Mouse (Mus musculus): ENCODE results near the gene Vat1. TPM values are rescaled to one million over a fixed set of nuclear protein-coding genes. Genes with fewer than 3 reads are reported as not detected.
A peak's percentile ranks its signal among the peaks of the same experiment; 100 is the strongest.
"Not testable (repeated sequence)": the region's sequence is repeated elsewhere in the genome, so short reads cannot be mapped to it uniquely, and the experiment has no call there.

Vat1 gene
- 100 to 1,000 TPM; 126 TPM for total RNA-seq (2021)
- long read RNA-seq, experiment 1, transcript Vat1-201 (6 exons, 2,766 nt): major isoform, 40 of 43 reads
- long read RNA-seq, experiment 1, partial matches to known transcripts: 2 of 43 reads
- long read RNA-seq, experiment 1, other reads (novel, unspliced or antisense): 1 of 43 reads
- long read RNA-seq, experiment 2, transcript Vat1-201 (6 exons, 2,766 nt): major isoform, 13 of 37 reads
- long read RNA-seq, experiment 2, partial matches to known transcripts: 24 of 37 reads
- long read RNA-seq, experiment 2, other reads (novel, unspliced or antisense): 0 of 37 reads

- peak; percentile 72 to 79 for DNase-seq (ENCODE audit: low spot score in 2 of 2)
These were observed at the start of gene Vat1 for GRCm38 (mm10) chr11:101465869-101466551. TSS of gene Vat1 (minus strand) at chr11:101466230.

GRCm38 (mm10) chr11:101507090-101507489 is 41.1 kb upstream of the Vat1 start:
- no peak for DNase-seq (ENCODE audit: low spot score in 2 of 2)

GRCm38 (mm10) chr11:101506269-101506780 is 40.3 kb upstream of the Vat1 start:
- DNase-seq (ENCODE audit: low spot score in 2 of 2): no peak

GRCm38 (mm10) chr11:101486126-101486525 is 20.1 kb upstream of the Vat1 start:
- DNase-seq (ENCODE audit: low spot score in 2 of 2): no peak

GRCm38 (mm10) chr11:101485509-101486028 is 19.5 kb upstream of the Vat1 start:
- DNase-seq (ENCODE audit: low spot score in 2 of 2): no peak

GRCm38 (mm10) chr11:101484814-101485213 is 18.8 kb upstream of the Vat1 start:
- DNase-seq (ENCODE audit: low spot score in 2 of 2): no peak

- DNase-seq (ENCODE audit: low spot score in 2 of 2): no peak
These were observed 18.2 kb upstream of the Vat1 start for GRCm38 (mm10) chr11:101484245-101484644.

- DNase-seq (ENCODE audit: low spot score in 2 of 2): no peak
These were observed 17.8 kb upstream of the Vat1 start for GRCm38 (mm10) chr11:101483804-101484203.

- no peak for DNase-seq (ENCODE audit: low spot score in 2 of 2)
These were observed 14.9 kb upstream of the Vat1 start for GRCm38 (mm10) chr11:101480912-101481311.

GRCm38 (mm10) chr11:101479171-101479635 is 13.2 kb upstream of the Vat1 start:
- DNase-seq (ENCODE audit: low spot score in 2 of 2): no peak

- DNase-seq (ENCODE audit: low spot score in 2 of 2): no peak
These were observed 11.7 kb upstream of the Vat1 start for GRCm38 (mm10) chr11:101477552-101478211.

GRCm38 (mm10) chr11:101477194-101477551 is 11.1 kb upstream of the Vat1 start:
- DNase-seq (ENCODE audit: low spot score in 2 of 2): no peak

- DNase-seq (ENCODE audit: low spot score in 2 of 2): not testable (repeated sequence)
These were observed 10.3 kb upstream of the Vat1 start for GRCm38 (mm10) chr11:101476361-101476760.

- DNase-seq (ENCODE audit: low spot score in 2 of 2): no peak
These were observed 8.3 kb upstream of the Vat1 start for GRCm38 (mm10) chr11:101474298-101474697.

GRCm38 (mm10) chr11:101473686-101474085 is 7.7 kb upstream of the Vat1 start:
- not testable (repeated sequence) for DNase-seq (ENCODE audit: low spot score in 2 of 2)

- no peak for DNase-seq (ENCODE audit: low spot score in 2 of 2)
These were observed 6.3 kb upstream of the Vat1 start for GRCm38 (mm10) chr11:101472336-101472735.

- DNase-seq (ENCODE audit: low spot score in 2 of 2): no peak
These were observed 5.9 kb upstream of the Vat1 start for GRCm38 (mm10) chr11:101471926-101472325.

- no peak for DNase-seq (ENCODE audit: low spot score in 2 of 2)
These were observed 4.2 kb upstream of the Vat1 start for GRCm38 (mm10) chr11:101470206-101470605.

GRCm38 (mm10) chr11:101469155-101469554 is 3.1 kb upstream of the Vat1 start:
- no peak for DNase-seq (ENCODE audit: low spot score in 2 of 2)

GRCm38 (mm10) chr11:101468731-101469130 is 2.7 kb upstream of the Vat1 start:
- peak in 1 of 2 experiments; percentile 28 for DNase-seq (ENCODE audit: low spot score in 2 of 2)

- DNase-seq (ENCODE audit: low spot score in 2 of 2): no peak
These were observed 2.2 kb upstream of the Vat1 start for GRCm38 (mm10) chr11:101468263-101468688.
